Comparison of ENCODE assay signal across 8 mouse cellular contexts in genomic region chr2:168600750-168601490, GRCm38 (mm10). TPM values are rescaled to one million over a fixed set of nuclear protein-coding genes. Genes with fewer than 3 reads are reported as not detected.
DNase-seq lines count a peak whose midpoint lies in the region; ATAC-seq lines count a peak whose summit lies in the region.

No protein-coding gene starts in this region.

- peak overlapping the region; percentile 92 for H3K4me2 ChIP-seq in lung, embryonic 15.5 days
- H3K4me2 ChIP-seq in heart, embryonic 14.5 days (ENCODE audit: low read length) = peak overlapping the region; percentile 98
- peak overlapping the region; percentile 71 for H3K4me2 ChIP-seq in neural tube, embryonic 13.5 days

- peak overlapping the region; percentile 44 for H3K4me3 ChIP-seq in lung, embryonic 15.5 days
- H3K4me3 ChIP-seq in heart, embryonic 14.5 days (ENCODE audit: control insufficient read depth in 1 of 2, insufficient read depth in 1 of 2, low read depth in 1 of 2, low read length in 2 of 2) = peak overlapping the region; percentile 45 to 58
- peak overlapping the region; percentile 48 for H3K4me3 ChIP-seq in neural tube, embryonic 13.5 days

- no peak overlapping the region for H3K27ac ChIP-seq in lung, embryonic 15.5 days
- H3K27ac ChIP-seq in heart, embryonic 14.5 days (replicated peaks in 1 of 2; ENCODE audit: control insufficient read depth in 1 of 2, insufficient read depth in 1 of 2, low read depth in 2 of 2, low read length in 2 of 2) = peak overlapping the region in 1 of 2 experiments; percentile 62; a peak in 1 of 4 replicates
- H3K27ac ChIP-seq in neural tube, embryonic 13.5 days (replicated peaks) = peak overlapping the region; percentile 79

- no peaks in the 10 kb centered on the region for H3K36me3 ChIP-seq in lung, embryonic 15.5 days
- no peaks in the 10 kb centered on the region for H3K36me3 ChIP-seq in heart, embryonic 14.5 days (ENCODE audit: control insufficient read depth, insufficient read depth, low read length)
- no peaks in the 10 kb centered on the region for H3K36me3 ChIP-seq in neural tube, embryonic 13.5 days

- ATAC-seq in lung, embryonic 15.5 days (ENCODE audit: borderline replicate concordance, extremely low read depth, low FRiP score, low TSS enrichment) = no peak
- no peak for ATAC-seq in heart, embryonic 14.5 days (ENCODE audit: insufficient number of reproducible peaks, insufficient read depth, low FRiP score, low read depth)
- ATAC-seq in neural tube, embryonic 13.5 days (ENCODE audit: low read depth) = peak; percentile 70

- intact Hi-C loops in left cerebral cortex, postnatal 10 days (cut with DNase I) = no loop called here

- peaks cover 37% of the 10 kb centered on the region for H3K4me1 ChIP-seq in lung, embryonic 15.5 days
- H3K4me1 ChIP-seq in heart, embryonic 14.5 days (ENCODE audit: control insufficient read depth in 2 of 2, insufficient read depth in 2 of 2, low read length in 2 of 2) = peaks cover 27 to 36% of the 10 kb centered on the region in 2 experiments
- peaks cover 44% of the 10 kb centered on the region for H3K4me1 ChIP-seq in neural tube, embryonic 13.5 days (replicated peaks)

- H3K9ac ChIP-seq in lung, embryonic 15.5 days = peak overlapping the region; percentile 38
- peak overlapping the region; percentile 77 for H3K9ac ChIP-seq in heart, embryonic 14.5 days (ENCODE audit: low read length)
- peak overlapping the region; percentile 73 for H3K9ac ChIP-seq in neural tube, embryonic 13.5 days

- H3K27me3 ChIP-seq in lung, embryonic 15.5 days = peaks cover 56% of the 10 kb centered on the region
- H3K27me3 ChIP-seq in heart, embryonic 14.5 days (ENCODE audit: control insufficient read depth, insufficient read depth, low read length) = peaks cover 11% of the 10 kb centered on the region; the same call in 1 of the 2 replicates
- H3K27me3 ChIP-seq in neural tube, embryonic 13.5 days = peaks cover 67% of the 10 kb centered on the region

- DNase-seq in lung, postnatal 14 days = no peak
- DNase-seq in cerebellum, postnatal 25 days = peak; percentile 67
- peak; percentile 54 to 73 for DNase-seq in left cerebral cortex, postnatal 10 days (ENCODE audit: extremely low spot score in 1 of 2, low spot score in 2 of 2)
- no peak for DNase-seq in adrenal gland, postnatal 25 days
- DNase-seq in adrenal gland, adult 8-10 months = no peak

- WGBS in lung, embryonic 15.5 days = 2% methylated on average over 32 of the region's 32 CpGs
- 3% methylated on average over 32 of the region's 32 CpGs for WGBS in heart, embryonic 14.5 days
- WGBS in neural tube, embryonic 13.5 days = under 1% methylated on average over 32 of the region's 32 CpGs

- H3K9me3 ChIP-seq in lung, embryonic 15.5 days = no peaks in the 10 kb centered on the region
- H3K9me3 ChIP-seq in heart, embryonic 14.5 days (ENCODE audit: control insufficient read depth, low read length) = no peaks in the 10 kb centered on the region
- H3K9me3 ChIP-seq in neural tube, embryonic 13.5 days = no peaks in the 10 kb centered on the region

RNA-seq across cellular contexts. Expression of gene Nfatc2, which starts 0.5 kb away (rescaled TPM):
- 1.2 and 1.8 TPM in 2 replicates for polyA plus RNA-seq in lung, embryonic 15.5 days (2015; fragmentation: Nextera tagmentation; extraction: Ambion mirVana)
- 13.0 and 13.2 TPM in 2 replicates for polyA plus RNA-seq in heart, embryonic 14.5 days (2014; fragmentation: Nextera tagmentation; extraction: Ambion mirVana)
- total RNA-seq in left cerebral cortex, postnatal 10 days (2021) = 10 to 100 TPM; 14.4 to 17.4 TPM
- polyA plus RNA-seq in neural tube, embryonic 13.5 days (2015; fragmentation: Nextera tagmentation; extraction: Ambion mirVana) = 1.7 and 1.8 TPM in 2 replicates
- total RNA-seq in adrenal gland, postnatal 25 days (2021) = 4.1 and 4.6 TPM in 2 replicates
- total RNA-seq in adrenal gland, adult 8-10 months (2022) = 10 to 100 TPM in 1 of 4 experiments, 1 to 10 TPM in 3; 3.4 to 11.0 (median 6.3) TPM

Comparison
In these comparisons a context has a peak if more than half of its experiments do, and no peak if none do; other contexts are left out.
1. DNase-seq: peak in cerebellum, postnatal 25 days (2 of 2) and left cerebral cortex, postnatal 10 days (2 of 2); none in lung, postnatal 14 days (single experiment), adrenal gland, postnatal 25 days (single experiment) and adrenal gland, adult 8-10 months (single experiment).
2. Peak in every context shown above with its lines, with median percentiles within 50 percentile points of each other: H3K4me2 ChIP-seq, H3K4me3 ChIP-seq and H3K9ac ChIP-seq.